Mouse (Mus musculus): Measurements from ENCODE around the gene Ago1.

The Ago1 gene

GRCm38 (mm10) chr4:126415707-126416106 lies 52.7 kb downstream of the Ago1 start:
- no peak for DNase-seq (ENCODE audit: low spot score in 2 of 2)

GRCm38 (mm10) chr4:126412526-126412925 lies 55.9 kb downstream of the Ago1 start:
- DNase-seq (ENCODE audit: low spot score in 2 of 2): no peak
